ENCODE assay signal across 15 mouse cellular contexts in the genomic region with DNA sequence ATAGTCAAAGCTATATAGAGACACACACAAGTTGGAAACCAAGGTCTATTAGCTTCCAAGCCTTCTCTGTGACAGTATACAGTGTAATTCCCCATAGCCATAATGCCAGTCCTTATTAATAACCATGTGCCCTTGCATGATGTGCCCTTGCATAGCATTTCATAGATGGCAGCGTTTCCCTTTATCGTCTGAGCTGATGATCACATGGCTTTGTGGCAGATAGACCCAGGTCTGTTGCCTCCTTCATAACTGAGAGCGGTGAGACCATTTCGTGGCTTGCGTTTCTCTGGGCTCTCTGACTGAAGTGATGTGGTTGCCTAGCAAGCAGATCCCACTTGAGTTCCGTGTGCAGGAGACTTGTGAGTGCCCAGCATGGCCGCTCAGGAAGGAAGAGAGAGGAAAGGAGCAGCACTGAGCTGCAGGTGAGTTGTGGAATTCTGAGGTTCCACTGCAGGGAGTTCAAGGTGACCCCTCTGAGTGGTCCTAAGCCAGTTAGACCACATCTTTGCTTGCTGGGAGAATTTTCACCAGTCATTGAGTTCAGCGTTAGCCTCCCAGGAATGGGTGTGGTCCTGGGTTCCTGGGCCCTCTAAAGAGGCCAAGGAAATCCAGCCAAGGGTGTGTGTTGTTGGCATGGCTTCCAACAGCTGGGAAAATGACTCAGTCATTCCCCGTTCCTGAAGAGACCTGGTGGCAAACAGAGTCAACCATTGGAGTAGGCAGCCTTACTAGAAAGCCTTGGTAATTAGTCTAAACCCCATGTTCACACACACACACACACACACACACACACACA. TPM values are rescaled to one million over a fixed set of nuclear protein-coding genes. Genes with fewer than 3 reads are reported as not detected.
DNase-seq lines count a peak whose midpoint lies in the region.
"Had no signal": no experiment of that assay in that cellular context is flagged by ENCODE, and none has a peak within 500 bp of the region (broad histone marks: within the 10 kb centered on the region; RNA-seq: fewer than 3 reads in every experiment).

No protein-coding gene starts in this region.

- peak; percentile 11 to 20 for DNase-seq in heart, postnatal 10 days
- no peak for DNase-seq in heart, postnatal 4 days
- DNase-seq in lung, postnatal 36 days, result peak; percentile 18
- no peak for DNase-seq in lung, postnatal 10 days
- peak; percentile 34 for DNase-seq in ES-CJ7 (ENCODE audit: low read depth, low spot score)
- no peak for DNase-seq in embryo, embryonic 10 days (ENCODE audit: low spot score)
- DNase-seq: adrenal gland, adult 2 months; adrenal gland, postnatal 25 days; B cell, adult 2 months; cerebellum, adult 18-20 months; cerebellum, adult 9-11 months; cerebellum, postnatal 36 days; gastrocnemius, postnatal 10 days; heart, adult 2 months; heart, postnatal 36 days had no signal

- intact Hi-C loops in heart, postnatal 10 days (cut with DNase I), result no loop called here

RNA-seq across cellular contexts. Expression of a gene that starts 4.5 kb away (rescaled TPM):
- 1 to 10 TPM; 6.8 to 7.0 TPM for total RNA-seq in heart, postnatal 10 days (2021)
- total RNA-seq in heart, postnatal 4 days (2021), result 10 to 100 TPM; 14.9 to 19.2 TPM

Comparison
In these comparisons a context has a peak if more than half of its experiments do, and no peak if none do; other contexts are left out.
1. DNase-seq: peak in heart, postnatal 10 days (2 of 2), lung, postnatal 36 days (single experiment) and ES-CJ7 (single experiment); none in heart, postnatal 4 days (single experiment), lung, postnatal 10 days (single experiment) and embryo, embryonic 10 days (single experiment).